Mouse (Mus musculus) spleen, embryonic (tissue): ENCODE data around the gene Arntl2.
"Not testable (repeated sequence)": the region's sequence is repeated elsewhere in the genome, so short reads cannot be mapped to it uniquely, and the experiment has no call there.

ENCODE experiments used
- CTCF ChIA-PET: fragments of 350-600 bp; sonication (Branson Sonifier 250); formaldehyde crosslinking; loops from one replicate; lab custom pipeline; 2022; lab: Charles Lee

The Arntl2 gene

DNA sequence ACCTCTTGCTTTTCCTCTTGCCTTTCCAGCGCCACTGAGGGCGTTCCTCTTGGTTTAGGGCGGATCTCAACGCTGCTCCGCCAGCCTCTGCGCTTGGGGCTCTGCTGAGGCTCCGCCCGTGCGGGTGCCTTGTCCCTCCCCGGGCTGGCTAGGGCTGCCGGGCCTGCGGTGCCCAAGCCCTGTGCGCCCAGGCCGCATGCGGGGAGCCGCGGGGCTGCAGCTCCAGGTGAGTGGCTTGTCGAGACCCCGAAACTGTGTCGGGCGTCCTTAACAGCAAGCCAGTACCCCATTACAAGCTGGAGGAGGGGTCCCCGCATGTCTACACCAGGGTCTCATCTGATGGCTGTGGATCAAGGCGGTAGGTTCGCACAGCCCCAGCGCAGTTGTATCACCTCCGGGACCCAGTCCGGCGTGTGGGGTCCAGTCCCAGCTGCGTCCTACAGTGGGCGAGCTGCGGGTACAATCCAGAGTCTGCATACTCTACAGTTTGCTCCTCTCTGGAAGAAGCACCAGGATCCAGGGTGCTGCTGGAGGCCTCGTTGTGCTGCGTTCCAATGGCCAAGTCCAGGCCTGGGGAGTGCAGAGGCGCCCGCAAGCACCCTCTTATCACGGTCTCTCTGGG lies at the start of gene Arntl2:
Gene Arntl2, plus strand, starts transcription at position 132 of the 622 bp plus-strand sequence.
- CTCF ChIA-PET, result no interaction called here

GRCm38 (mm10) chr6:146746577-146746976 lies 49.3 kb upstream of the Arntl2 start:
- CTCF ChIA-PET, result no interaction called here

DNA sequence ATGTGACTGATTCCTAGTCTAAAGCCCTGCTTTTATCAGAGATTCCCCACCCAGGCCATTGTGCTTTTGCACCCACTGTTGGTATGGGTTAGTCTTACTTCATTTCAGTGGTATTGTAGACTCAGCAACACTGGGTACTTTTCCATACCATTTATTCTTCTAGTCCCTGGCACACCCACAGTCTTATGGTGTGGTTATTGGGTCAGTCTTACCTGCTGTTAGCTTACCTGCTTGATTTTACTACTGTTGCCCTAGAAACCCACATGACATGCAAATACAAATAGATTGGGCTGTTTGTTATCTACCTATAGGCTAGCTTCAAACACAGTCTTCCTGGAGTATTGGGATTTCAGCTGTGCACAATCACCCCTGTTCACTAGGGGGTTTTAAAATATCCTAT lies 48.8 kb upstream of the Arntl2 start:
- CTCF ChIA-PET, result no interaction called here

DNA sequence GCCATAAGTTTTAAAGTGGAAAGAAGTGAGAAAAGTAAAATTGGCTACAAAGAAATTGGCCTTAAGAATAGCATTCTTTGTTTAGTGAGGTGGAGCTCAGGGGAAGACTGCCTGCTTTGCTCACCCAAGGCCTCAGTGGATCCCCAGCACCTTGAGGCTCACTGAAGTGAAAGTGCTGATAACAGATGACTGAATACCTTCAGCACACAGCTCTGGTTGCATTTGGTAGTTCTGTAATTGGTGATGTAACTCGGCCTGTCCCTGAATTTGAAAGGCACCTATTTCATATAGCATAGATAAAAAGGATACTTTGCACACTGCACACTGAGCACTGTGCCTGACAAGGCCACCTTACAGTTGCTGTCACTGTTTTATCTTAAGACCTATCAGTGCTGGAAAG lies 47.6 kb upstream of the Arntl2 start:
- CTCF ChIA-PET, result no interaction called here

DNA sequence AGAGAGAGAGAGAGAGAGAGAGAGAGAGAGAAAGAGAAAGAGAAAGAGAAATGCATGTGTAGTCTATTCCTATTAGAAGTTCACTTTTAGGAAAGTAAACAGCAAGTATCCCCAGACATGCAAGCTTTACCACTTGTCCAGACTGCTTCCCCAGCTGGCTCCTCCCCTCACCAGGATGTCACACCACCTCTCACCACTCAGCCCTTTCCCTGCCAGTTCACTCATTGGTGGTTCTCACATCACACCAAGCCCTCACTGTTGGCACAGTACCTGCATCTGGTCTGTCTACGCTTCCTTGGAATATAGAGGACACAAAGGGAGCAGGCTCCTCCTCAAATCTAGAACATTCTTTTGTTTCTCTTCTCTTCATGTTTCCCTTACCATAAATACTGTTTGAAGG lies 44.2 kb upstream of the Arntl2 start:
- CTCF ChIA-PET, result no interaction called here

DNA sequence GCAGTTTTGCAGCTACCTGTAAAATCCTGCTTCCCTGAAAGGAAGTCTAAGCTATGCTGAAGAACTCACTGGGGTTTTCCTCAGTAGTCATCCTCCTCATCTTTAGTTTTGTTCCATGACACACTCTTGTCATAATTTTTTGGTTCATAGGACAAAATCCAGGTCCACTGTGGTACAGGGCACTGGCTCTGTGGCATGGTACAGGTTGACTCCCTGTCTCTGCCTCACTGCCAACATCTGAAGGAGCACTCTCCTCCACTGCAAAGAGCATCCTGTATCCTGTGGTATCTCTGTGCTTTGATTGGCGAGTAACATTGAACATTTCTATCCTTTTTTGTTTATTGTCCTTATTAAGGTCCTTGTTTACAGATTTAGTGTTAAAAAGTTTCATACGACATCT lies 43.7 kb upstream of the Arntl2 start:
- CTCF ChIA-PET, result no interaction called here

GRCm38 (mm10) chr6:146752612-146753011 lies 43.2 kb upstream of the Arntl2 start:
- CTCF ChIA-PET, result no interaction called here

GRCm38 (mm10) chr6:146753560-146754160 lies 42.2 kb upstream of the Arntl2 start:
- CTCF ChIA-PET, result no interaction called here

DNA sequence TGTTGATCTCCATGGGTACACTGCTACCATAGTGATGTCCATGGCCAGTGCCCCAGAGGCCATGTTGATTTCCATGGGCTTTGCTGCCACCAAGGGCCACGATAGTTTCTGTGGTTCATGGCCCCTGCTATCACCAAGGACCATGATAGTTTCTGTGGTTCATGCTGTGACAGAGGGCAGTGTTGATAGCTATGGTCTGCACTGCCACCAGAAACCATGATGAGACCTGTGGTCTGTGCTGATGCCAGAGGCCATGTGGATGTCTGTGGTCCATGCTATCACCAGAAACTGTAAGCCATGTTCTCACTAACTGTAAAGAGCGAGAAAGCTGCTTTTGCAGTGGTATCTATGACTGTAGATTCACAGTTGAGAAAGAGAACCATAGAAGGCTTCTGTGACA lies 40.7 kb upstream of the Arntl2 start:
- CTCF ChIA-PET, result no interaction called here

DNA sequence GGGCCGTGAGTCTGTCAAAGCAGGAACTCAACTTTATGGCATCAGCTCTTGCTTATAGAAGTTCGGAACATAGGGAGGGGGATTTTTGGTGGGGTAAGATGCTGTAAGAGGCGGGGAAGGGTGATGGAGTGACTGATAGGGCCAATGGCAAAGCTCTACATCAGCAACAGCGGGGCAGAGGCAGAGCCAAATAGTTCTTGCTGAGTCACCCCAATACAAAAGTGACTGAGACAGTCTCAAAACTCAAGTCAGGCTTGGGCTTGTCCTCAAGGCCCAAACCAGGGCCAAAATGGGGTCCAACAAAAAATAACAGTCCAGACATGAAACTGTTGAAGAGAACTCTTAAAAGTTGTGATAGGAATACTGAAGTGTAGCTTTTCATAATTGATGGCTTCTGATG lies 40.2 kb upstream of the Arntl2 start:
- CTCF ChIA-PET, result no interaction called here

- CTCF ChIA-PET, result no interaction called here
Observed at GRCm38 (mm10) chr6:146759027-146759426, 36.8 kb upstream of the Arntl2 start.

DNA sequence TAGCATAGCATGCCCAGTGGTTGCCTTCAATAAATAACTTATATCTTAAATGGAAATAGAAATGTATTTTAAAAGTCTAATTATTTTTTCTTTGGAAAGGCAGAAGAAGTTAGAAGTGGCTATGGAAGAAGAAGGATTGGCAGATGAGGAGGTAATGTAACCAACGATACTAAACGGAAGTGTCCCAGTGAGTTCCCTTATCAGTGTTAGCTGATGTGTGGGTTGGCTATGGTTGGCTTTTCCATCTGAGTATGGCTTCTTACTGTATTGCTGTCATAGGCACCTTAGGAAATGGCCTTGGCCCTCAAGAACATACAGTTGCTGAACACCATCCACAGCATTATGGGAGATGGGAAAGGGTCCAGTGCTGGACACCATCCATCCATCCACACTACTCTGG lies 35.8 kb upstream of the Arntl2 start:
- CTCF ChIA-PET, result no interaction called here

- CTCF ChIA-PET, result no interaction called here
Observed at GRCm38 (mm10) chr6:146760736-146761135, 35.1 kb upstream of the Arntl2 start.

- CTCF ChIA-PET, result interaction anchor here (0.6 to 0.8 kb wide), 3 partner anchors 36 to 159 kb away, joined by 3 to 8 read pairs (median 3); no protein-coding TSS in a partner anchor
Observed at GRCm38 (mm10) chr6:146762264-146762898, 33.5 kb upstream of the Arntl2 start.

DNA sequence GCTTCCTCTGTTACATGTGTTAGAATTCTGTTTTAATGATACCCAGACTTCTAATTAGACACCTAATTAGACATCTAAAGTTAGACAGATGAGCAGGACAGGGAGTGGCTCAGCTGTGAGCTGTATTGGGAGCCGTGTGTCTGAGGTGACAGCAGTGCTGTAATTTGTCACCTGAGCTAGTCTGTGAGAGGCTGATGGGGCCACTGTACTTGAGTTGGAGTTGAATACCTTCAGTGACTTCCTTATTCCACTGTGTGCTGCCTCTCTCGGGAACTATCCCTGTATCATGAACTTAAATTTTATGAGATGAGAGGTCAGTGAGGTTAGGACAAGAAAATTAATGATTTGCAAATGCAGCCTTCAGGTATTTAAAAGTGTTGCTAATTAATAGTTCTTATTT lies 31.3 kb upstream of the Arntl2 start:
- CTCF ChIA-PET, result no interaction called here

GRCm38 (mm10) chr6:146765270-146765669 lies 30.6 kb upstream of the Arntl2 start:
- CTCF ChIA-PET, result no interaction called here

GRCm38 (mm10) chr6:146768813-146769404 lies 26.9 kb upstream of the Arntl2 start:
- CTCF ChIA-PET, result no interaction called here

DNA sequence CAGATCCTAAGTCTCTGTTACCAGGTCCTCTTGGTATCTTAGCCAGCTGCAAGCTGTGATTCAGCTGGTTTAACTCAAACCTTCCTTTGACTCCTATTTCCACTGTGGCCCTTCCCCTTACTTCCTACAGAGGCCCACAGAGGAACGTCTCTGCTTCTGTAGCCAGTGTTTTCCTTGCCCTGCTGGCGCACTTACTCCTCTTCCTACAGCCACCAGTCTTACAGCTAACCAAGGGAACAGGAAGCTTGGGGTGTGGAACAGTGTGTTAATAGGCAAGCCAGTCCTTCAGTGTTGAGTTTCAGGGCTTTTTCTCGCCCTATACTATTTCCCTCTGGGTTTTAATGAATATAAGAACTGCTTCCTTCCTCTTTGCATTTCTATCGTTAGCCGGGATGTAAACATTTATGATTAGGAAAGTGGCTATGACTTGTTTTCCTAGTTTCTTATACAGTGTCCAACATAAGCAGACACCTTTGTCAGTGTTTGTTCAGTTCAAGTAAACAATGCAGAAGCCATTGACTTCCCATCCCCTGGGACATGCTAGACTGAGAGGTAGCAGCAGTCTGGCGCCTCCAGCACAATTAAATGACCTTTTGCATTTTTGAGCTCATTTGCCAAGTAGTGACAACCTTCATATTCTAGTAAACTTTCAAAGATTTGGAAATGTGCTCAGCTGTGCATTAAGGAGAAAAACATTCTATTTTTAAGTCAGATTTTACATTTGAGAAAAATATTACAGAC lies 25.7 kb upstream of the Arntl2 start:
- CTCF ChIA-PET, result no interaction called here

DNA sequence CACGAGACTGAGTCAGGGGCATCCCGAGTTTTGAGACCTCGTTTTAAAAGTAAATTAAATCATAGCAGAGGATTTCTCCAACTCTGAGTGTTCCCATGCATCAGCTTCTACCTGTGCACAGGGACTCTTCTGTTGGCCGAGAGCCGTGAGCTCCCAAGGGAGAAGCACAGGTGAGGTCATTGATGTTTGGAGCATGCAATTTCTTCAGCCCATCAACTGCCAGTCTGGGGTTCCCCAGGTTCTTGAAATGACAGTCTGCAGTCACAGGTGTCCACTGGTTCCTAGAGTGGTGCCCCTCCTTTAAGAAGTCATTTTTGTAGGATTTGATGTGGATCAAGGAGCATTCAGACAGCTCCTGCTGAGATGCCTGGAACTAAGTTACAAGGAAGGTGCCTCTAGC lies 25.0 kb upstream of the Arntl2 start:
- CTCF ChIA-PET, result no interaction called here

GRCm38 (mm10) chr6:146775864-146776263 lies 20.0 kb upstream of the Arntl2 start:
- CTCF ChIA-PET, result not testable (repeated sequence)

- CTCF ChIA-PET, result no interaction called here
Observed at GRCm38 (mm10) chr6:146776610-146777389, 19.1 kb upstream of the Arntl2 start.
